Mouse (Mus musculus): ENCODE measurements around the gene Casr.

Casr gene

GRCm38 (mm10) chr16:36561386-36562338 lies at the start of gene Casr:
TSS of gene Casr (minus strand) at chr16:36562141.
- no peak for DNase-seq

- no peak for DNase-seq
Observed at GRCm38 (mm10) chr16:36602632-36603031, 40.7 kb upstream of the Casr start.

GRCm38 (mm10) chr16:36598265-36598664 lies 36.3 kb upstream of the Casr start:
- no peak for DNase-seq

- no peak for DNase-seq
Observed at GRCm38 (mm10) chr16:36596671-36597410, 34.9 kb upstream of the Casr start.

GRCm38 (mm10) chr16:36589898-36590297 lies 28.0 kb upstream of the Casr start:
- DNase-seq = no peak

- DNase-seq = no peak
Observed at GRCm38 (mm10) chr16:36587971-36588370, 26.0 kb upstream of the Casr start.

GRCm38 (mm10) chr16:36582073-36582472 lies 20.1 kb upstream of the Casr start:
- DNase-seq = no peak

GRCm38 (mm10) chr16:36571942-36572341 lies 10.0 kb upstream of the Casr start:
- DNase-seq = no peak

GRCm38 (mm10) chr16:36559573-36559972 lies 2.4 kb downstream of the Casr start:
- no peak for DNase-seq

GRCm38 (mm10) chr16:36555672-36556165 lies 6.2 kb downstream of the Casr start:
- no peak for DNase-seq

GRCm38 (mm10) chr16:36553624-36554023 lies 8.3 kb downstream of the Casr start:
- DNase-seq = no peak

- DNase-seq = no peak
Observed at GRCm38 (mm10) chr16:36545333-36545732, 16.6 kb downstream of the Casr start.

GRCm38 (mm10) chr16:36543091-36543490 lies 18.9 kb downstream of the Casr start:
- DNase-seq = no peak

GRCm38 (mm10) chr16:36540834-36541233 lies 21.1 kb downstream of the Casr start:
- no peak for DNase-seq

GRCm38 (mm10) chr16:36532981-36533687 lies 28.8 kb downstream of the Casr start:
- no peak for DNase-seq

GRCm38 (mm10) chr16:36532046-36532445 lies 29.9 kb downstream of the Casr start:
- DNase-seq = no peak

- no peak for DNase-seq
Observed at GRCm38 (mm10) chr16:36531630-36532029, 30.3 kb downstream of the Casr start.

GRCm38 (mm10) chr16:36530566-36531552 lies 31.1 kb downstream of the Casr start:
- no peak for DNase-seq

- DNase-seq = no peak
Observed at GRCm38 (mm10) chr16:36528822-36529221, 33.1 kb downstream of the Casr start.

- DNase-seq = no peak
Observed at GRCm38 (mm10) chr16:36526596-36527282, 35.2 kb downstream of the Casr start.

GRCm38 (mm10) chr16:36523095-36523494 lies 38.8 kb downstream of the Casr start:
- no peak for DNase-seq
